Mouse (Mus musculus) heart, postnatal 0 days (tissue): ENCODE measurements around the gene Atxn1. TPM values are rescaled to one million over a fixed set of nuclear protein-coding genes. Genes with fewer than 3 reads are reported as not detected.

Experiments used
- ATAC-seq: fragments of 200-750 bp; cut with Nextera tagmentation; 2 replicates; pipeline ENCODE4 v1.8.0; 2017; ENCODE audit warnings: low read depth, moderate number of reproducible peaks, moderate library complexity; ENCODE audit not compliant: insufficient read depth
- DNase-seq: peaks from one replicate; pipeline ENCODE4 v3.0.0-alpha.2; 2016; ENCODE audit warnings: low spot score
- H3K27ac ChIP-seq: fragments of 300-500 bp; sonication (generic); 2 replicates; pipeline ENCODE4 v1.5.1; 2014; ENCODE audit warnings: low read depth, mild to moderate bottlenecking
- H3K27me3 ChIP-seq: fragments of 300-500 bp; sonication (generic); 2 replicates; pipeline ENCODE4 v1.6.1; 2014; ENCODE audit warnings: low read length, mixed read lengths; ENCODE audit not compliant: control insufficient read depth, insufficient read depth
- H3K36me3 ChIP-seq: fragments of 300-500 bp; sonication (generic); replicated peaks from 2 replicates; pipeline ENCODE4 v1.6.1; 2014; ENCODE audit warnings: low read length, mixed read lengths; ENCODE audit not compliant: control insufficient read depth, insufficient read depth
- H3K4me1 ChIP-seq: fragments of 300-500 bp; sonication (generic); 2 replicates; pipeline ENCODE4 v1.6.1; 2014; ENCODE audit warnings: antibody characterized with exemption; ENCODE audit not compliant: control insufficient read depth, insufficient read depth
- H3K4me2 ChIP-seq: fragments of 300-500 bp; sonication (generic); 2 replicates; pipeline ENCODE4 v1.6.1; 2014; ENCODE audit warnings: low read depth, mild to moderate bottlenecking, low read length, moderate library complexity
- H3K4me3 ChIP-seq: fragments of 300-500 bp; sonication (generic); 2 replicates; pipeline ENCODE4 v1.5.1; 2014; ENCODE audit warnings: low read depth, low read length
- H3K9ac ChIP-seq: fragments of 300-500 bp; sonication (generic); replicated peaks from 2 replicates; pipeline ENCODE4 v1.6.1; 2014; ENCODE audit warnings: low read depth, low read length, mixed read lengths
- H3K9me3 ChIP-seq: fragments of 300-500 bp; sonication (generic); replicated peaks from 2 replicates; pipeline ENCODE4 v1.6.1; 2016; ENCODE audit warnings: low read length; ENCODE audit not compliant: control insufficient read depth
- CTCF ChIP-seq: IDR thresholded peaks from 2 replicates; pipeline ENCODE4 v1.5.1; 2016; ENCODE audit warnings: antibody characterized with exemption, control low read depth, low read depth
- EP300 ChIP-seq: IDR thresholded peaks from 2 replicates; pipeline ENCODE4 v1.6.1; 2016; ENCODE audit warnings: antibody characterized with exemption, low read depth
- whole genome bisulfite sequencing: fragments of 180-500 bp; shearing (Covaris S2); extraction: QIAGEN DNeasy Blood & Tissue Kit; methylation state at CpG from one replicate; pipeline ENCODE4 v1.1.7; 2014; 5-methylcytosine and 5-hydroxymethylcytosine counted together
- polyA plus RNA-seq: library from polyadenylated mRNA; unstranded; fragments of >200 nt; fragmentation: Nextera tagmentation; extraction: Ambion mirVana; gene quantifications from 2 replicates; pipeline ENCODE4 v1.2.1, GENCODE M21; 2015
- total RNA-seq: library from RNA; depleted of rRNA; stranded (reverse); fragments of >200 nt; gene quantifications from 2 replicates; pipeline ENCODE4 v1.2.3, GENCODE M21; 2014; ENCODE audit warnings: low replicate concordance

Gene Atxn1
- total and polyA plus RNA-seq, 2 experiments from 2014 or later: 10.3 to 15.0 TPM

- no peak overlapping the region for H3K4me3 ChIP-seq
- H3K9me3 ChIP-seq: no peaks in the 10 kb centered on the region
- DNase-seq: no peak
- no peak for ATAC-seq
- H3K9ac ChIP-seq: no peak overlapping the region
- H3K4me1 ChIP-seq: peaks cover 34% of the 10 kb centered on the region
- no peaks in the 10 kb centered on the region for H3K27me3 ChIP-seq
- WGBS: 46% methylated on average over 10 of the region's 10 CpGs
- peak overlapping the region; percentile 41; the same call in 1 of the 2 replicates for H3K4me2 ChIP-seq
- peak overlapping the region; percentile 22; the same call in 1 of the 2 replicates for H3K27ac ChIP-seq
- TF ChIP-seq CTCF (no peak), EP300 (no peak)
- H3K36me3 ChIP-seq: no peaks in the 10 kb centered on the region; the same call in 1 of the 2 replicates
Measured at GRCm38 (mm10) chr13:45906438-45907166, 58.2 kb downstream of the Atxn1 start.

GRCm38 (mm10) chr13:45904955-45905354 lies 59.9 kb downstream of the Atxn1 start:
- no peaks in the 10 kb centered on the region for H3K9me3 ChIP-seq
- 53% methylated on average over 4 of the region's 4 CpGs for WGBS
- no peak overlapping the region for H3K4me3 ChIP-seq
- no peak for DNase-seq
- no peaks in the 10 kb centered on the region for H3K36me3 ChIP-seq
- H3K4me2 ChIP-seq: no peak overlapping the region
- no peaks in the 10 kb centered on the region for H3K27me3 ChIP-seq
- ATAC-seq: no peak
- TF ChIP-seq CTCF (no peak), EP300 (no peak)
- H3K4me1 ChIP-seq: peaks cover 34% of the 10 kb centered on the region
- no peak overlapping the region for H3K27ac ChIP-seq
- no peak overlapping the region for H3K9ac ChIP-seq

- TF ChIP-seq EP300: no peak
- no peak for TF ChIP-seq CTCF
- ATAC-seq: no peak
Measured at GRCm38 (mm10) chr13:45904456-45904855, 60.4 kb downstream of the Atxn1 start.

GRCm38 (mm10) chr13:45903519-45904274 lies 61.1 kb downstream of the Atxn1 start:
- peaks cover 34% of the 10 kb centered on the region for H3K4me1 ChIP-seq
- peak overlapping the region; percentile 46; the same call in 1 of the 2 replicates for H3K27ac ChIP-seq
- TF ChIP-seq EP300 (no peak), CTCF (no peak)
- H3K9me3 ChIP-seq: no peaks in the 10 kb centered on the region
- no peak overlapping the region for H3K4me2 ChIP-seq
- ATAC-seq (no peak), DNase-seq (no peak)
- WGBS: 54% methylated on average over 12 of the region's 12 CpGs
- H3K36me3 ChIP-seq: no peaks in the 10 kb centered on the region
- H3K9ac ChIP-seq: no peak overlapping the region
- H3K4me3 ChIP-seq: no peak overlapping the region
- H3K27me3 ChIP-seq: no peaks in the 10 kb centered on the region

More at GRCm38 (mm10) chr13:45904456-45904855, 60.4 kb downstream of the Atxn1 start:
- peaks cover 34% of the 10 kb centered on the region for H3K4me1 ChIP-seq
- H3K27ac ChIP-seq: no peak overlapping the region
- no peaks in the 10 kb centered on the region for H3K9me3 ChIP-seq
- H3K4me2 ChIP-seq: no peak overlapping the region
- H3K36me3 ChIP-seq: no peaks in the 10 kb centered on the region
- no peak for DNase-seq
- H3K27me3 ChIP-seq: no peaks in the 10 kb centered on the region
- 72% methylated on average over 4 of the region's 4 CpGs for WGBS
- H3K4me3 ChIP-seq: no peak overlapping the region
- no peak overlapping the region for H3K9ac ChIP-seq

GRCm38 (mm10) chr13:45902457-45902856 lies 62.4 kb downstream of the Atxn1 start:
- no peak overlapping the region for H3K4me3 ChIP-seq
- DNase-seq: no peak
- H3K9ac ChIP-seq: no peak overlapping the region
- H3K27me3 ChIP-seq: no peaks in the 10 kb centered on the region
- H3K9me3 ChIP-seq: no peaks in the 10 kb centered on the region
- WGBS: 97% methylated on average over 5 of the region's 5 CpGs
- TF ChIP-seq CTCF: no peak
- no peak for TF ChIP-seq EP300
- H3K4me1 ChIP-seq: peaks cover 26% of the 10 kb centered on the region
- no peak overlapping the region for H3K27ac ChIP-seq
- H3K36me3 ChIP-seq: no peaks in the 10 kb centered on the region
- H3K4me2 ChIP-seq: no peak overlapping the region
- no peak for ATAC-seq
